Mouse (Mus musculus) kidney, embryonic 14.5 days (tissue): Measurements from ENCODE around the gene Slc13a4. TPM values are rescaled to one million over a fixed set of nuclear protein-coding genes. Genes with fewer than 3 reads are reported as not detected.

Source experiments
- ATAC-seq: fragments of 200-750 bp; cut with Nextera tagmentation; 2 replicates; pipeline ENCODE4 v1.8.0; 2017; ENCODE audit warnings: moderate number of reproducible peaks, mild to moderate bottlenecking, moderate TSS enrichment, moderate library complexity; ENCODE audit not compliant: low FRiP score, low TSS enrichment
- H3K27ac ChIP-seq: fragments of 300-500 bp; sonication (generic); 2 replicates; pipeline ENCODE4 v1.5.1; 2014; ENCODE audit warnings: low read depth, mild to moderate bottlenecking, low read length, moderate library complexity, mixed read lengths
- H3K27me3 ChIP-seq: fragments of 300-500 bp; sonication (generic); 2 replicates; pipeline ENCODE4 v1.6.1; 2014; ENCODE audit warnings: mild to moderate bottlenecking, low read length; ENCODE audit not compliant: control insufficient read depth, insufficient read depth
- H3K36me3 ChIP-seq: fragments of 300-500 bp; sonication (generic); 2 replicates; pipeline ENCODE4 v1.6.1; 2014; ENCODE audit warnings: low read length, mixed read lengths; ENCODE audit not compliant: control insufficient read depth, insufficient read depth
- H3K4me1 ChIP-seq: fragments of 300-500 bp; sonication (generic); 2 replicates; pipeline ENCODE4 v1.6.1; 2014; ENCODE audit warnings: low read length, mixed read lengths; ENCODE audit not compliant: control insufficient read depth, insufficient read depth
- H3K4me2 ChIP-seq: fragments of 300-500 bp; sonication (generic); replicated peaks from 2 replicates; pipeline ENCODE4 v1.6.1; 2014; ENCODE audit warnings: low read depth, mild to moderate bottlenecking, low read length
- H3K4me3 ChIP-seq: fragments of 300-500 bp; sonication (generic); 2 replicates; pipeline ENCODE4 v1.5.1; 2014; ENCODE audit warnings: mild to moderate bottlenecking, low read length
- H3K9ac ChIP-seq: fragments of 300-500 bp; sonication (generic); 2 replicates; pipeline ENCODE4 v1.6.1; 2014; ENCODE audit warnings: low read depth, mild to moderate bottlenecking, low read length, moderate library complexity
- H3K9me3 ChIP-seq: fragments of 300-500 bp; sonication (generic); 2 replicates; pipeline ENCODE4 v1.6.1; 2016; ENCODE audit warnings: low read length; ENCODE audit not compliant: control insufficient read depth
- WGBS: fragments of 180-500 bp; shearing (Covaris S2); extraction: QIAGEN DNeasy Blood & Tissue Kit; methylation state at CpG from one replicate; pipeline ENCODE4 v1.1.7; 2014; 5-methylcytosine and 5-hydroxymethylcytosine counted together
- polyA plus RNA-seq: library from polyadenylated mRNA; unstranded; fragments of >200 nt; fragmentation: Nextera tagmentation; extraction: Ambion mirVana; gene quantifications from 2 replicates; pipeline ENCODE4 v1.2.1, GENCODE M21; 2014

The Slc13a4 gene
- polyA plus RNA-seq, 1 experiment from 2014 or later, result 0.05 TPM

- no peak overlapping the region for H3K4me3 ChIP-seq
- H3K9ac ChIP-seq, result no peak overlapping the region
- ATAC-seq, result no peak
- H3K4me1 ChIP-seq, result no peaks in the 10 kb centered on the region
- H3K36me3 ChIP-seq, result no peaks in the 10 kb centered on the region
- no peak overlapping the region for H3K4me2 ChIP-seq
- no peaks in the 10 kb centered on the region for H3K9me3 ChIP-seq
- WGBS, result 82% methylated on average over 8 of the region's 8 CpGs
- H3K27ac ChIP-seq, result no peak overlapping the region
- H3K27me3 ChIP-seq, result no peaks in the 10 kb centered on the region
Measured at GRCm38 (mm10) chr6:35337836-35338235, 29.9 kb upstream of the Slc13a4 start.

- Histone ChIP-seq H3K4me2 (no peak overlapping the region), H3K9ac (no peak overlapping the region), H3K36me3 (no peaks in the 10 kb centered on the region), H3K27me3 (no peaks in the 10 kb centered on the region), H3K9me3 (no peaks in the 10 kb centered on the region), H3K4me1 (no peaks in the 10 kb centered on the region), H3K27ac (no peak overlapping the region), H3K4me3 (no peak overlapping the region)
- no peak for ATAC-seq
- WGBS, result 34% methylated on average over 5 of the region's 5 CpGs
Measured at GRCm38 (mm10) chr6:35335452-35335851, 27.5 kb upstream of the Slc13a4 start.

GRCm38 (mm10) chr6:35334278-35334677 lies 26.3 kb upstream of the Slc13a4 start:
- WGBS, result 82% methylated on average over 4 of the region's 4 CpGs
- no peak overlapping the region for H3K4me3 ChIP-seq
- H3K27me3 ChIP-seq, result no peaks in the 10 kb centered on the region
- H3K4me2 ChIP-seq, result no peak overlapping the region
- no peak overlapping the region for H3K9ac ChIP-seq
- no peaks in the 10 kb centered on the region for H3K9me3 ChIP-seq
- H3K36me3 ChIP-seq, result no peaks in the 10 kb centered on the region
- no peak overlapping the region for H3K27ac ChIP-seq
- no peak for ATAC-seq
- H3K4me1 ChIP-seq, result no peaks in the 10 kb centered on the region

- Histone ChIP-seq H3K27me3 (no peaks in the 10 kb centered on the region), H3K4me2 (no peak overlapping the region), H3K9me3 (no peaks in the 10 kb centered on the region), H3K4me1 (no peaks in the 10 kb centered on the region), H3K4me3 (no peak overlapping the region), H3K27ac (no peak overlapping the region), H3K36me3 (no peaks in the 10 kb centered on the region), H3K9ac (no peak overlapping the region)
- no peak for ATAC-seq
- 43% methylated on average over 3 of the region's 3 CpGs for WGBS
Measured at GRCm38 (mm10) chr6:35333632-35334031, 25.7 kb upstream of the Slc13a4 start.

- 0 out of 2 replicates have a peak, but pooled peaks have one; percentile 28 for ATAC-seq
- no peak overlapping the region for H3K27ac ChIP-seq
- 52% methylated on average over 6 of the region's 6 CpGs for WGBS
Measured at GRCm38 (mm10) chr6:35330834-35331233, 22.9 kb upstream of the Slc13a4 start.

GRCm38 (mm10) chr6:35329956-35330355 lies 22.0 kb upstream of the Slc13a4 start:
- Histone ChIP-seq H3K4me3 (no peak overlapping the region), H3K27ac (no peak overlapping the region), H3K4me2 (no peak overlapping the region), H3K9ac (no peak overlapping the region), H3K9me3 (no peaks in the 10 kb centered on the region), H3K27me3 (no peaks in the 10 kb centered on the region), H3K4me1 (no peaks in the 10 kb centered on the region), H3K36me3 (no peaks in the 10 kb centered on the region)
- WGBS, result 95% methylated on average over 12 of the region's 12 CpGs
- ATAC-seq, result no peak

More at GRCm38 (mm10) chr6:35330834-35331233, 22.9 kb upstream of the Slc13a4 start:
- no peaks in the 10 kb centered on the region for H3K4me1 ChIP-seq
- H3K9me3 ChIP-seq, result no peaks in the 10 kb centered on the region
- no peak overlapping the region for H3K4me3 ChIP-seq
- no peaks in the 10 kb centered on the region for H3K36me3 ChIP-seq
- no peak overlapping the region for H3K4me2 ChIP-seq
- no peaks in the 10 kb centered on the region for H3K27me3 ChIP-seq
- no peak overlapping the region for H3K9ac ChIP-seq

- Histone ChIP-seq H3K9me3 (no peaks in the 10 kb centered on the region), H3K27me3 (no peaks in the 10 kb centered on the region), H3K27ac (no peak within 1 kb of the TSS), H3K9ac (no peak within 1 kb of the TSS), H3K36me3 (no peaks in the 10 kb centered on the region), H3K4me2 (no peak within 1 kb of the TSS), H3K4me3 (no peak within 1 kb of the TSS), H3K4me1 (no peaks in the 10 kb centered on the region)
- ATAC-seq, result no peak
- WGBS, result 78% methylated on average over 9 of the region's 9 CpGs
Measured at GRCm38 (mm10) chr6:35326111-35326515, 18.2 kb upstream of the Slc13a4 start, which contains the start of gene Fam180a. Gene Fam180a (minus strand): TSS chr6:35326141.

- Histone ChIP-seq H3K27ac (no peak overlapping the region), H3K4me2 (no peak overlapping the region), H3K4me3 (no peak overlapping the region), H3K36me3 (no peaks in the 10 kb centered on the region), H3K9ac (no peak overlapping the region), H3K4me1 (no peaks in the 10 kb centered on the region), H3K27me3 (no peaks in the 10 kb centered on the region), H3K9me3 (no peaks in the 10 kb centered on the region)
- WGBS, result 71% methylated on average over 9 of the region's 9 CpGs
- no peak for ATAC-seq
Measured at GRCm38 (mm10) chr6:35324306-35324705, 16.4 kb upstream of the Slc13a4 start.

GRCm38 (mm10) chr6:35323046-35323445 lies 15.1 kb upstream of the Slc13a4 start:
- no peak overlapping the region for H3K9ac ChIP-seq
- no peak overlapping the region for H3K4me3 ChIP-seq
- no peak for ATAC-seq
- H3K36me3 ChIP-seq, result no peaks in the 10 kb centered on the region
- 81% methylated on average over 1 of the region's 1 CpGs for WGBS
- no peak overlapping the region for H3K27ac ChIP-seq
- no peaks in the 10 kb centered on the region for H3K27me3 ChIP-seq
- H3K4me2 ChIP-seq, result no peak overlapping the region
- H3K9me3 ChIP-seq, result no peaks in the 10 kb centered on the region
- H3K4me1 ChIP-seq, result no peaks in the 10 kb centered on the region
